Mouse (Mus musculus) C2C12 (cell line): Measurements from ENCODE around the gene Snrpf. TPM values are rescaled to one million over a fixed set of nuclear protein-coding genes. Genes with fewer than 3 reads are reported as not detected.

ENCODE experiments used
- H3K27me3 ChIP-seq: one replicate; pipeline ENCODE4 v1.6.1; 2011; ENCODE audit not compliant: control insufficient read depth, insufficient read depth, insufficient read length
- H3K36me3 ChIP-seq: one replicate; pipeline ENCODE4 v1.6.1; 2011; ENCODE audit not compliant: control insufficient read depth, insufficient read depth
- H3K4me3 ChIP-seq: one replicate; pipeline ENCODE4 v1.5.1; 2011; ENCODE audit warnings: mild to moderate bottlenecking, control low read depth; ENCODE audit not compliant: poor library complexity, insufficient read depth, severe bottlenecking
- H3K79me2 ChIP-seq: one replicate; pipeline ENCODE4 v1.6.1; 2011; ENCODE audit not compliant: control insufficient read depth, insufficient read depth
- H3K79me3 ChIP-seq: one replicate; pipeline ENCODE4 v1.6.1; 2011; ENCODE audit warnings: low read depth, control low read depth
- H3ac ChIP-seq: one replicate; pipeline ENCODE3; 2011; ENCODE audit warnings: low read depth; ENCODE audit not compliant: control insufficient read depth, insufficient read length
- CEBPB ChIP-seq: IDR thresholded peaks from one replicate; pipeline ENCODE4 v1.6.1; 2011; ENCODE audit warnings: low read depth, mild to moderate bottlenecking, control low read depth, moderate library complexity
- CTCF ChIP-seq: IDR thresholded peaks from one replicate; pipeline ENCODE4 v1.5.1; 2011; ENCODE audit not compliant: control insufficient read depth, insufficient read depth, insufficient read length
- FOSL1 ChIP-seq: IDR thresholded peaks from one replicate; pipeline ENCODE4 v1.8.0; 2011; ENCODE audit warnings: mild to moderate bottlenecking, low read length; ENCODE audit not compliant: poor library complexity, insufficient read depth, severe bottlenecking
- MAX ChIP-seq: IDR thresholded peaks from one replicate; pipeline ENCODE4 v1.6.1; 2011; ENCODE audit warnings: mild to moderate bottlenecking, control low read depth
- MYOD1 ChIP-seq: IDR thresholded peaks from one replicate; pipeline ENCODE4 v1.6.1; 2011; ENCODE audit warnings: low read depth; ENCODE audit not compliant: control insufficient read depth, insufficient read length
- MYOG ChIP-seq: IDR thresholded peaks from one replicate; pipeline ENCODE4 v1.6.1; 2011; ENCODE audit not compliant: control insufficient read depth, insufficient read length; ENCODE audit errors: extremely low read depth
- USF1 ChIP-seq: IDR thresholded peaks from one replicate; pipeline ENCODE4 v1.6.1; 2011; ENCODE audit warnings: low read depth, mild to moderate bottlenecking, control low read depth, moderate library complexity
- long read RNA-seq, 2 experiments: library from polyadenylated mRNA; unstranded; transcript quantifications; one replicate each; pipeline ENCODE4 v2.0.0; 2019 to 2020
- polyA plus RNA-seq: library from polyadenylated mRNA; unstranded; fragments of >200 nt; fragmentation: generic; extraction: Trizol; gene quantifications from one replicate; pipeline ENCODE4 v1.2.1, GENCODE M21; 2012; ENCODE audit warnings: missing spikeins

The Snrpf gene
- polyA plus RNA-seq = 258 TPM
- long read RNA-seq, experiment 1, transcript Snrpf-201 (4 exons, 861 nt) = major isoform, 185 of 188 reads
- long read RNA-seq, experiment 1, partial matches to known transcripts = 1 of 188 reads
- long read RNA-seq, experiment 1, other reads (novel, unspliced or antisense) = 2 of 188 reads
- long read RNA-seq, experiment 2, transcript Snrpf-201 (4 exons, 861 nt) = major isoform, 32 of 34 reads
- long read RNA-seq, experiment 2, partial matches to known transcripts = 2 of 34 reads
- long read RNA-seq, experiment 2, other reads (novel, unspliced or antisense) = 0 of 34 reads

GRCm38 (mm10) chr10:93589281-93589848 is at the start of gene Snrpf:
TSS of gene Snrpf (minus strand) at chr10:93589706.
- Histone ChIP-seq H3K27me3 (no peaks in the 10 kb centered on the region), H3ac (peak within 1 kb of the TSS; percentile 89), H3K79me2 (peaks cover 51% of the 10 kb centered on the region), H3K4me3 (peak within 1 kb of the TSS; percentile 72), H3K36me3 (peaks cover 30% of the 10 kb centered on the region), H3K79me3 (peaks cover 41% of the 10 kb centered on the region)
- no peak for TF ChIP-seq FOSL1
- no peak for TF ChIP-seq MYOG
- no peak for TF ChIP-seq USF1
- no peak for TF ChIP-seq MYOD1
- no peak for TF ChIP-seq MAX
- TF ChIP-seq CTCF = no peak
- no peak for TF ChIP-seq CEBPB

DNA sequence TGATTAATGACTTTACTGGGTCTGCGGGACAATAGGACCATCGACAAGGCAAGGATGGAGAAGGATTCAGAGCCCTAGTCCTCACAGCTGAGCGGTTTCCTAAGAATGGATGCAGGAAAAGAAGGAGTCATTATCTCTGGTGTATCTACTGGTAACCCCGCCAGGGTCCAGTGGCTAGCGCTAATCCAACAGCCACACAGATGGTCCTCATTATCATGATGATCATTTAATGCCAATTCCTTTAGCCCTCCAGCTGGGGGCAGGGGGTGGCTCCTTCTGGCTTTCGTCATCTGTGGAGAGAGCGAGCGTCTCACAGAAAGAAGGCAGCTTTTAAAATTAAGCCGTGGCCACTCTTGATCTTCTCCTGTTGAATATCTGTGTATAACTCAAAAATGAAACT is 46.4 kb upstream of the Snrpf start:
- Histone ChIP-seq H3K79me3 (no peaks in the 10 kb centered on the region), H3K4me3 (no peak overlapping the region), H3K36me3 (no peaks in the 10 kb centered on the region), H3ac (no peak overlapping the region), H3K79me2 (no peaks in the 10 kb centered on the region), H3K27me3 (no peaks in the 10 kb centered on the region)
- no peak for TF ChIP-seq MYOD1

GRCm38 (mm10) chr10:93633971-93634370 is 44.5 kb upstream of the Snrpf start:
- TF ChIP-seq FOSL1 = no peak
- TF ChIP-seq MYOD1 = no peak
- no peak for TF ChIP-seq MAX
- TF ChIP-seq MYOG = no peak
- TF ChIP-seq CTCF = no peak
- no peak for TF ChIP-seq USF1
- TF ChIP-seq CEBPB = no peak
- Histone ChIP-seq H3ac (no peak overlapping the region), H3K27me3 (no peaks in the 10 kb centered on the region), H3K4me3 (no peak overlapping the region), H3K36me3 (no peaks in the 10 kb centered on the region), H3K79me3 (no peaks in the 10 kb centered on the region), H3K79me2 (no peaks in the 10 kb centered on the region)

- TF ChIP-seq MYOD1 (no peak), CTCF (no peak), USF1 (no peak), MAX (no peak), MYOG (no peak), FOSL1 (no peak), CEBPB (no peak)
- Histone ChIP-seq H3K36me3 (no peaks in the 10 kb centered on the region), H3K27me3 (no peaks in the 10 kb centered on the region), H3K4me3 (no peak overlapping the region), H3ac (no peak overlapping the region), H3K79me3 (no peaks in the 10 kb centered on the region), H3K79me2 (no peaks in the 10 kb centered on the region)
Observed at GRCm38 (mm10) chr10:93633563-93633962, 44.1 kb upstream of the Snrpf start.

DNA sequence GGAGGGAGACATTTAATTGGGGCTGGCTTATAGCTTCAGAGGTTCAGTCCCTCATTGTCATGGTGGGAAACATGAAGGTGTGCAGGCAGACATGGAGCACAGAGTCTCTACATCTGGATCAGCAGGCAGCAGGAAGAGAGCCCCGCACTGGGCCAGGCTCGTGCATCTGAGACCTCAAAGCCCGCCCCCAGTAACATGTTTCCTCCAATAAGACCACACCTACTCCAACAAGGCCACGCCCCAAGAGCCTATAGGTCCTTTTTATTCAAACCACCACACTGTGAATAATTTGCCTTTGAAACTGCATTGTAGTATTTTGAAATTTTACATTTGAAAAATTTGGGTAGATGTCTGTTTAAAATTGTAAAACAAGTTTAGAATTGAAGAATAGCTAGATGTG is 42.6 kb upstream of the Snrpf start:
- no peak overlapping the region for H3K4me3 ChIP-seq
- TF ChIP-seq USF1 (no peak), CEBPB (no peak), CTCF (no peak), MAX (no peak), MYOD1 (no peak), FOSL1 (no peak), MYOG (no peak)
- H3K36me3 ChIP-seq = no peaks in the 10 kb centered on the region
- no peaks in the 10 kb centered on the region for H3K79me2 ChIP-seq
- H3ac ChIP-seq = no peak overlapping the region
- no peaks in the 10 kb centered on the region for H3K27me3 ChIP-seq
- H3K79me3 ChIP-seq = no peaks in the 10 kb centered on the region

DNA sequence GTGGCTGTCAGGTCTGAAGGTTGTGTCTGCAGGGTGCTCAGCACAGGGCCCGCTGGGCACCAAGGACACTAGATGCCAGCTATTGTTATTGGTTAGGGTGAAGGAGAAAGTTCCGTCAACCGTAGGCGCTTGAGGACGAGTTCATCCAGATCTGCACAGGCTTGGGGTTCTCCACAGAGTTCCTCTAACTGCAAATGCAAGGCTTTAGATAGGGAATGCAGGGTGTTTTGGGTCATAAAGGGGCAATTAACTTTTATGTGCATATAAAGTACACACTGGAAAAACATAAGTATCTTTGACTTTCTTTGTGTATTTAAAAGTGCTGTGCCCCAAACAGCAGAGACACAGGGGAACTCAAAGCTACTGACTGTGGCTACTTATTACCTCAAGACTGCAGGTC is 40.8 kb upstream of the Snrpf start:
- Histone ChIP-seq H3K79me2 (no peaks in the 10 kb centered on the region), H3K27me3 (no peaks in the 10 kb centered on the region), H3K4me3 (no peak overlapping the region), H3ac (no peak overlapping the region), H3K79me3 (no peaks in the 10 kb centered on the region), H3K36me3 (no peaks in the 10 kb centered on the region)
- TF ChIP-seq MYOD1 = no peak
- TF ChIP-seq MAX = no peak
- TF ChIP-seq CTCF = no peak
- TF ChIP-seq USF1 = no peak
- TF ChIP-seq MYOG = no peak
- TF ChIP-seq CEBPB = no peak
- TF ChIP-seq FOSL1 = no peak
